Mouse (Mus musculus) heart, embryonic 12.5 days (tissue): Measurements from ENCODE around the gene Pah. TPM values are rescaled to one million over a fixed set of nuclear protein-coding genes. Genes with fewer than 3 reads are reported as not detected.

ENCODE experiments used
- ATAC-seq: fragments of 200-750 bp; cut with Nextera tagmentation; 2 replicates; pipeline ENCODE4 v1.8.0; 2017; ENCODE audit warnings: moderate TSS enrichment, moderate library complexity; ENCODE audit not compliant: insufficient number of reproducible peaks, low FRiP score
- H3K27ac ChIP-seq: fragments of 300-500 bp; sonication (generic); 2 replicates; pipeline ENCODE4 v1.5.1; 2016; ENCODE audit warnings: mild to moderate bottlenecking, moderate library complexity; ENCODE audit not compliant: poor library complexity, severe bottlenecking
- H3K27me3 ChIP-seq: fragments of 300-500 bp; sonication (generic); replicated peaks from 2 replicates; pipeline ENCODE4 v1.6.1; 2016; ENCODE audit warnings: mild to moderate bottlenecking, moderate library complexity
- H3K36me3 ChIP-seq: fragments of 300-500 bp; sonication (generic); 2 replicates; pipeline ENCODE4 v1.6.1; 2016; ENCODE audit warnings: mild to moderate bottlenecking, moderate library complexity
- H3K4me1 ChIP-seq: fragments of 300-500 bp; sonication (generic); replicated peaks from 2 replicates; pipeline ENCODE4 v1.6.1; 2016; ENCODE audit warnings: mild to moderate bottlenecking
- H3K4me2 ChIP-seq: fragments of 300-500 bp; sonication (generic); 2 replicates; pipeline ENCODE4 v1.6.1; 2016; ENCODE audit warnings: mild to moderate bottlenecking, moderate library complexity
- H3K4me3 ChIP-seq: fragments of 300-500 bp; sonication (generic); 2 replicates; pipeline ENCODE4 v1.5.1; 2016; ENCODE audit warnings: mild to moderate bottlenecking
- H3K9ac ChIP-seq: fragments of 300-500 bp; sonication (generic); 2 replicates; pipeline ENCODE4 v1.6.1; 2016; ENCODE audit warnings: mild to moderate bottlenecking, moderate library complexity
- H3K9me3 ChIP-seq: fragments of 300-500 bp; sonication (generic); replicated peaks from 2 replicates; pipeline ENCODE4 v1.6.1; 2016; ENCODE audit warnings: mild to moderate bottlenecking, moderate library complexity
- WGBS: fragments of 180-500 bp; shearing (Covaris S2); methylation state at CpG from one replicate; pipeline ENCODE4 v1.1.7; 2016; 5-methylcytosine and 5-hydroxymethylcytosine counted together
- polyA plus RNA-seq: library from polyadenylated mRNA; unstranded; fragments of >200 nt; fragmentation: Nextera tagmentation; extraction: Ambion mirVana; gene quantifications from 2 replicates; pipeline ENCODE4 v1.2.1, GENCODE M21; 2016

Gene Pah
- polyA plus RNA-seq, 1 experiment from 2014 or later: not detected

DNA sequence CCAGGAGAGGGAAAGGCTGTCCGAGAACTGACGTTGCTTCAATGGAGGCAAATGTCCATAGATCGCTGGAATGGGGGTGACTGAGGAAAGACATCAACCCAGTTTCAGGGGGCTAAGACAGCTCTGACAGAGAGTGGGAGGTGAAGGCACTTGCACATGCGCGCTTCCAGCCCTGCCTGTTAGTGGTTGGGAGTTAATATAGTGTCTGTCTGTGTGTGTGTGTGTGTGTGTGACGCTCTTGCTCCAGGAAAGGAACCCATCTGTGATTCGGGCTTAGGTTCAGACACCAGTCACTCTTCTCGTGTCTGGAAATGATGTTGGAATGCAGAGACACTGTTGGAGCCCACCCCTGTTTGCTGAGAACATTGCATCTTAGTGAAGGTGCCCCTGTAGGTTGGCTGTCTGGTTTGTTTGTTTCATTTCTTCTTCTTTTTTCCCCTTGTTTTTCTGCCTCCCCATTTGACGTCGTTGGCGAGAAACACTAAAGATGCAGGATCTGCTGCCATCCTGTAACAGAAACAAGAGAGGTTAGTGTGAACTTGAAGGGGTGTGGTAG, 30.0 kb upstream of the Pah start:
- H3K4me1 ChIP-seq: peaks cover 17% of the 10 kb centered on the region
- H3K36me3 ChIP-seq: no peaks in the 10 kb centered on the region
- H3K27ac ChIP-seq: no peak overlapping the region
- WGBS: 4% methylated on average over 11 of the region's 11 CpGs
- H3K9ac ChIP-seq: no peak overlapping the region
- no peak overlapping the region for H3K4me2 ChIP-seq
- 0 out of 2 replicates have a peak, but pooled peaks cover 3% of the 10 kb centered on the region for H3K9me3 ChIP-seq
- H3K27me3 ChIP-seq: peaks cover 97% of the 10 kb centered on the region
- no peak for ATAC-seq
- H3K4me3 ChIP-seq: no peak overlapping the region

DNA sequence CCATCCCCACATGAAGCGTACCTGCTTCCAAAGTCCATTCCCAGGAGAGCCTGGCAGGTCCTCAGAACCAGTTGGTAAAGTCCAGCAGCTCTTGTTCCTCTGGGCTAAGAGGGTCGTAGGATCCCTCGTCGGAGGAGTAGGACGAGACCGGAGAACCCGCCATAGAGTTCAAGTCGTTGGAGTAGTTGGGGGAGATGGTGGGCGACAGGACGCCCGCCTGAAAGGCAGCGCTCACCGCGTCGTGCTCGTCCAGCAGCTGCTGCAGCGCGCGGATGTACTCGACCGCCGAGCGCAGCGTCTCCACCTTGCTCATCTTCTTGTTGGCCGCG, 29.3 kb upstream of the Pah start:
- H3K9ac ChIP-seq: no peak overlapping the region; the same call in 1 of the 2 replicates
- H3K4me1 ChIP-seq: peaks cover 17% of the 10 kb centered on the region
- no peaks in the 10 kb centered on the region for H3K36me3 ChIP-seq
- H3K4me3 ChIP-seq: peak overlapping the region; percentile 64
- no peak overlapping the region for H3K27ac ChIP-seq
- 0 out of 2 replicates have a peak, but pooled peaks cover 3% of the 10 kb centered on the region for H3K9me3 ChIP-seq
- WGBS: under 1% methylated on average over 26 of the region's 26 CpGs
- H3K4me2 ChIP-seq: peak overlapping the region; percentile 98
- ATAC-seq: no peak; the same call in 1 of the 2 replicates
- H3K27me3 ChIP-seq: peaks cover 97% of the 10 kb centered on the region

DNA sequence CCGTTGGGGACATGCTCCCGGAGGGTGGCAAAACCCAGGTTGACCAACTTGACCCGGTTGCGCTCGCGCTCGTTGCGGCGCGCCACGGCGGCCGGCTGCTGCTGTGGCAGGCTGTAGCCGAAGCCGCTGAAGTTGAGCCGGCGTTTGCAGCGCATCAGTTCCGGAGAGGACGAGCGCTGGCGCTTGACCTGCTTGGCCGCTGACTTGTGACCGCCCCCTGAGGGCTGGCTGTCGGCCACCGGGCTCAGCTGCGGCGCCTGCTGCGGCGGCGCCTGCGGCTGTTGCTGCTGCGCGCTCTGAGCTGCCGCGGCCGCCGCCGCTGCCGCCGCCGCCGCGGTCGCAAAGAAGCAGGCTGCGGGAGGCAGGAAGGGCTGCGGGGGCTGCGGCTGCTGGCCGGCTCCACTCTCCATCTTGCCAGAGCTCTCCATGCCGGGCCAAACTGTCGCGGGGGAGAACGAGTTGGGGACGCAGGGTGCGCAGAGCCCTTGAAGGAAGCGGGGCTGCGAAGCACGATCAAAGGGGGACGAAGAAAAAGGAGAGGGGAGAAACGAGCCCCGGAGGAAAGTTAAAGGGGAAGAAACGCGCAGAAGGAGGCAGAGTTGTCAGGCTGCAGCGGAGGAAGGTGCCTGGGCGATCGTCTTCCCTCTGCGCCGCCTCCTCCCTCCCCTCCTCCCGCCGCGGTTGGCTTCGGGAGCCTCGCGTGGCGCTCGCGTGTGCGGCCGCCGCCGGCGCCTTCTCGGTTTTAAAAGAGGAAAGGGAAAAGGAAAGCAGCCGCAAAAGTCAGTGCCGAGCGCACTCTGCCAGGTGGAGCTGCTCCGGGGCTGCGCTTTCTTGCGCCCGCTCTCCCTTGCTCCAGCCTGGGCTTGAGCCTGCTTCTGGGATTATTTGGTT, 28.7 kb upstream of the Pah start:
- WGBS: under 1% methylated on average over 78 of the region's 90 CpGs
- peaks cover 17% of the 10 kb centered on the region for H3K4me1 ChIP-seq
- no peaks in the 10 kb centered on the region for H3K36me3 ChIP-seq
- peak overlapping the region; percentile 49; the same call in 1 of the 2 replicates for H3K9ac ChIP-seq
- peak overlapping the region; percentile 64 for H3K4me3 ChIP-seq
- H3K27ac ChIP-seq: no peak overlapping the region
- peaks cover 94% of the 10 kb centered on the region for H3K27me3 ChIP-seq
- H3K9me3 ChIP-seq: 0 out of 2 replicates have a peak, but pooled peaks cover 3% of the 10 kb centered on the region
- ATAC-seq: peak; percentile 40
- peak overlapping the region; percentile 98 for H3K4me2 ChIP-seq

DNA sequence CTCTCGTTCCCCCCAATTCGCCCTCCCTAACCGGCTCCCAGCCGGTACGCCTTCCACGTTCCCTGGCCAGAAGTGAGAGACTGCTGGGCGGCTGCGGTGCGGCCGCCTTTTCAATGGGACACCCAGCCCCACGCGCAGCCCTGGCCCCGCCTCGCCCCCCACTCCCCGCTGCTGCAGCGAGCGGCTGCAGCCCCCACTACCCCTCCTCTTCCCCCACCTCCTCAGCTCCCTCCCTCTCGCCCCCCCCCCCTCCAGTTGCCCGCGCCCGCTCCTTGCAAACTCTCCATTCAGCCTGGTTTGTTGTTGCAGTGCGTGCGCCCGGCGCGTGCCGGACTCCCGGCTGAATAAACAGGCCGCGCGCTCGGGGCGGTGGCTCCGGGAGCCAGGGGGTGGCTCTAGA, 28.0 kb upstream of the Pah start, which contains the start of gene Ascl1:
Gene Ascl1 (minus strand): TSS at position 85 of the 400 bp plus-strand sequence.
- Histone ChIP-seq H3K4me2 (peak within 1 kb of the TSS; percentile 98), H3K9ac (peak within 1 kb of the TSS; percentile 49; the same call in 1 of the 2 replicates), H3K27ac (no peak within 1 kb of the TSS), H3K27me3 (peaks cover 94% of the 10 kb centered on the region), H3K4me1 (peaks cover 17% of the 10 kb centered on the region), H3K4me3 (peak within 1 kb of the TSS; percentile 64), H3K9me3 (0 out of 2 replicates have a peak, but pooled peaks cover 3% of the 10 kb centered on the region), H3K36me3 (no peaks in the 10 kb centered on the region)
- WGBS: under 1% methylated on average over 31 of the region's 34 CpGs
- 0 out of 2 replicates have a peak, but pooled peaks have one; percentile 35 for ATAC-seq

DNA sequence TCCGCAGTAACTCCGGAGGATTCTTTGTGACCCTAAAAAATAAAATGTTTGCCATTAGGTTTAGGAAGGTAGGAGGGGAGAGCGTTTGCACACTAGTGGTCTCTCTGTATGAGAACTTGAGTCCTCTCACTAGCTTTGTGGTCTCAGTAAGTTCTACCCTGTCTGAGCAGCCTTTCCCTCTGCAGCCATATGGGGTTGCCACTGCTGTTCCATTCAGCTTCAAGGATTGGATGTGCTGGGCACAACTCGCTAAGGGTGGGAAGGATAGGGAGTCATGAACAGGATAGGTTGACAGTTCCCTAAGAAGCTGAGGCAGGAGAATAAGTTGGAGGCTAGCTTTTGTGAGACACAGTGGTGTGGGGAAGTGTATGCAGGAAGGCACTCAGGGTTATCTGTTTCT, 27.4 kb upstream of the Pah start:
- Histone ChIP-seq H3K9ac (no peak overlapping the region), H3K4me2 (peak overlapping the region; percentile 98), H3K4me1 (peaks cover 17% of the 10 kb centered on the region), H3K4me3 (peak overlapping the region; percentile 64), H3K27ac (no peak overlapping the region), H3K36me3 (no peaks in the 10 kb centered on the region), H3K27me3 (peaks cover 94% of the 10 kb centered on the region), H3K9me3 (0 out of 2 replicates have a peak, but pooled peaks cover 3% of the 10 kb centered on the region)
- WGBS: 1% methylated on average over 4 of the region's 4 CpGs
- ATAC-seq: no peak; the same call in 1 of the 2 replicates

DNA sequence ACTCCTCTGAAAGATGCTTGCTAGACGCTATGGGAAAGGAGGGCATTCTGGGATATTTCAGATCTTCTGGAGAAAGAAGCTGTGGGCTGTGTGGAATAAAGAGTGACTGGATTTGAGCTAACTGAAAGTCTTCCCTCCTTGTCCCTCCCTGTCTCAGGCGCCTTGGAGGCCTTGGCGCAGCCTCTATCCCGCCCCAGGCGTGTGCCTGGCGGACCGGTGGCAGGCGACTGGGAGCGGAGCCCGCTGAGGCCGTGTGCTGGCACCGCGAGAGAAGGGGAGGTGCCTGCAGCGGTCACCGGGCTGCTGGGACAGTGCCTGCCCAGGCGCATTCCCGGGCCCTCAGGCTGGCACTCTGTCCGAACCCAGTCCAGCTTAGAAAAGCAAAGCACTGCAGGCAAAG, 27.0 kb upstream of the Pah start:
- Histone ChIP-seq H3K4me1 (peaks cover 17% of the 10 kb centered on the region), H3K27me3 (peaks cover 94% of the 10 kb centered on the region), H3K4me3 (peak overlapping the region; percentile 64), H3K36me3 (no peaks in the 10 kb centered on the region), H3K9me3 (0 out of 2 replicates have a peak, but pooled peaks cover 3% of the 10 kb centered on the region), H3K4me2 (peak overlapping the region; percentile 98), H3K27ac (no peak overlapping the region), H3K9ac (no peak overlapping the region)
- no peak for ATAC-seq
- WGBS: 1% methylated on average over 18 of the region's 18 CpGs

DNA sequence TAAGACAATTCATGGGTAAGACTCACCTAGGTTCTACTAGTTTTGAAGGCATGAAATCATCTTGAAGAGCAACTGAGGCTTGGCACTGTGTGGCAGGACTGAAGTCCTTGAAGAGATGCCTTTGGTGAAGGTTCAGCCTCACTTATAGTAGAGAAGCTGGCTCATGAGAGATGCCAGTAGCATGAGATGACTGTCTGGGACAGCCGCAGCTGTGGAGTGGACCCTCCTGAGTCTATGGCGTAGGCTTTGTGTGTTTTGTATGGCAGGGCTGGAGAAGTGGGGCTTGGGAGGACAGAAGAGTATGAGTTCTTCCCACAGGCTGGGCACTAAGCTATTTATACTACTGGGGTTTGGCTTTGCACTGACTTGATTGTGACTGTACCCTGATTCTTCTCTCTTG, 24.5 kb upstream of the Pah start:
- Histone ChIP-seq H3K27me3 (peaks cover 93% of the 10 kb centered on the region), H3K9ac (no peak overlapping the region), H3K4me2 (no peak overlapping the region), H3K36me3 (no peaks in the 10 kb centered on the region), H3K27ac (no peak overlapping the region), H3K4me3 (no peak overlapping the region), H3K9me3 (0 out of 2 replicates have a peak, but pooled peaks cover 3% of the 10 kb centered on the region), H3K4me1 (peaks cover 17% of the 10 kb centered on the region)
- WGBS: 80% methylated on average over 2 of the region's 2 CpGs
- no peak for ATAC-seq

DNA sequence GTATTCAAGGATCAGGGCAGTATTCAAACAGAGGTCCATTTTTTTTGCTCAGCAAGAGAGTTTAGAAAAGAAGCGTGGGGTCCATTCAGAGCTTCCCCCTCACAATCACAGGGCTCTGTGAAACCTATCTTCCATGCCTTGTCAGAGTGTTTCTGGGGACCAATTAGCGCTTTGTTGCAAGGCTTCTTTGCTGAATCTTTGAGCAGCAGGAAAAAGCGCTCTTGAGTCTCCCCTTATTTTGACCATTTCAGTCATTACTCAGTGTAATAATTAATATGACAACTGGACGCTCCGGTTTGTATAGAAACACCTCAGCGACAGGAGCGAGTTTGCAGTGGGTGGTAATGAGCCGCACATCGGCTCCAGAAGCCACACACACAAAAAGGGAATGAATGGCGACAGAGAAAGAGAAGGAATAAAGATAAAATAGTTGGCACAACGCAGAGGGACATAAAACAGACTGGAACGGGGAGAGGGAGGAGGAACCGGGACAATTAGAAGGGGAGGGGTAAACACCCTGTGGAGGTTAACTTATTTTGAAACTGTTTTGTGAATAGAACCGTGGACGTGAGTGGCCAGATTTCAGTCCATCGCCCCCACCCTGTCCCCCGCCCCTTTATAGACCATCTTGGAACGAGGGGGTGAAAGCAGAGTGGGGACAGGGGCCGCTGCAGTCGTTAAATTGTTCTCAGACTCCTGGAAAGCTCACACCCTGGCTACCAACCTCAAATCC, 20.5 kb upstream of the Pah start:
- 0 out of 2 replicates have a peak, but pooled peaks cover 2% of the 10 kb centered on the region for H3K9me3 ChIP-seq
- H3K4me2 ChIP-seq: no peak overlapping the region
- no peaks in the 10 kb centered on the region for H3K4me1 ChIP-seq
- H3K36me3 ChIP-seq: no peaks in the 10 kb centered on the region
- H3K27me3 ChIP-seq: peaks cover 77% of the 10 kb centered on the region
- no peak overlapping the region for H3K9ac ChIP-seq
- WGBS: 28% methylated on average over 20 of the region's 20 CpGs
- no peak for ATAC-seq
- no peak overlapping the region for H3K4me3 ChIP-seq
- H3K27ac ChIP-seq: no peak overlapping the region

DNA sequence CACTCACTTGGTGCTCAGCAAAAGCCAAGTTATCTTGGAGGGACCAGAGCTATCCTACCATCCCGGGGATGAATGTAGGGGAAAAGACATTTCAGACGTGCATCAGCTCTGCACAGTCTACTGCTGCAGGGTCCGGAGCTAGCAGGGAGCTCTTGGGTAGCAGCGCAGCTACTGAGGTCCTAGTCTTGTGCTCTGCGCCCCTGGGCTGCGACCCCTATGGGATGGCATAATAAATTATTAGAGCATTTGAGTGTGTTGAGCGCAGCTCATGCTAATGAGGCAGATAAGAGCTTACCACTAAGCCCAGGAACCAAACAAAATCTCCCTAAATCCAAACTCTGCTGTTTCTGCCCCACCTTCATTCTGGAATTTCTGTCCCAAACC, 19.9 kb upstream of the Pah start:
- H3K4me2 ChIP-seq: no peak overlapping the region
- H3K27me3 ChIP-seq: peaks cover 71% of the 10 kb centered on the region
- H3K9me3 ChIP-seq: no peaks in the 10 kb centered on the region
- no peak overlapping the region for H3K4me3 ChIP-seq
- H3K36me3 ChIP-seq: no peaks in the 10 kb centered on the region
- H3K4me1 ChIP-seq: no peaks in the 10 kb centered on the region
- no peak for ATAC-seq
- no peak overlapping the region for H3K9ac ChIP-seq
- no peak overlapping the region for H3K27ac ChIP-seq
- 14% methylated on average over 7 of the region's 7 CpGs for WGBS

DNA sequence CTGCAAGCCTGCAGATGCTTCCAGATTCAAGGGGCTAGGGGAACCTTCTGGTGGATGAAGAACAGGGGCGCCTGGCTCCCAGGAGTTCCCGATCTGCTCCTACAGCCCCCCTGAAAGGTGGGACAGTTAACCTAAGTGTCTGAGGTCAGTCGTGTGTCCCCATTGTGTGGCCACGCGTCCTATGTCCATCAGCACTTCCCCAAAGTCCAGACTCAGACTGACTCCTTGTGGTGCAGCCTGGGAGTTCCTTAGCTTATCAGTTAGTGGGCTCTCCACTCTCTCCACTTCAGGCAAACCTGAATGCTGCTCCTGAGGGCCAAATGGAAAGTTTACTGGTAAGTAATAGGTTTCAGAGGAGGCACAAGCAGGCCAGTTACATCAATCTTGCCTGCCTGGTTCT, 19.3 kb upstream of the Pah start:
- Histone ChIP-seq H3K27ac (no peak overlapping the region), H3K36me3 (no peaks in the 10 kb centered on the region), H3K4me2 (no peak overlapping the region), H3K9ac (no peak overlapping the region), H3K4me1 (no peaks in the 10 kb centered on the region), H3K27me3 (peaks cover 65% of the 10 kb centered on the region), H3K9me3 (no peaks in the 10 kb centered on the region), H3K4me3 (no peak overlapping the region)
- ATAC-seq: no peak
- 21% methylated on average over 5 of the region's 5 CpGs for WGBS

DNA sequence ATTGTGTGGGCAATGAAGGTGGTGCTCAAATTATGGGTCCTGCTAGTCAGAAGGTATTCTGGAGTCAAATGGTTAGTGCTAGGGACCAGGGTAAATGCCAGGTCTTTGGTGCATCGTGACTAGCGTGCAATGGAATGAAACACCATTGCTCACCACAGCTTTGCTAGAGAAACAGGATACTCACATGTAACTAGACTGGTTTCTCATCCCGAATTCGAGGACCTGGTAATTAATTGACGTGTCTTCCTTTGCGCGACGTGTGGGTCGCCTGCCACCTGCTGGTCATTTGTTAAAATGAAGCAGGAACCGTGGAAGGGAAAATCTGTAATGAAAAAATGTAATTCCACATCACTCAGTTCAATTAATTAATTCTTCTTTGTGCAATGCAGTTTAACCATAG, 17.6 kb upstream of the Pah start:
- no peak overlapping the region for H3K27ac ChIP-seq
- H3K9me3 ChIP-seq: no peaks in the 10 kb centered on the region
- ATAC-seq: no peak
- WGBS: 3% methylated on average over 10 of the region's 10 CpGs
- H3K27me3 ChIP-seq: peaks cover 51% of the 10 kb centered on the region
- H3K4me2 ChIP-seq: no peak overlapping the region
- H3K4me3 ChIP-seq: no peak overlapping the region
- H3K4me1 ChIP-seq: no peaks in the 10 kb centered on the region
- H3K9ac ChIP-seq: no peak overlapping the region
- no peaks in the 10 kb centered on the region for H3K36me3 ChIP-seq
